Mouse (Mus musculus) ES-E14 (cell line): ENCODE measurements around the gene Tnik. TPM values are rescaled to one million over a fixed set of nuclear protein-coding genes. Genes with fewer than 3 reads are reported as not detected.

Experiments
- DNase-seq: peaks from one replicate; pipeline ENCODE4 v3.0.0-alpha.2; 2013; ENCODE audit warnings: low read depth, low spot score
- H3K27ac ChIP-seq: 2 replicates; pipeline ENCODE4 v1.5.1; 2012; ENCODE audit warnings: low read depth, mild to moderate bottlenecking, low read length, moderate library complexity, mixed read lengths; ENCODE audit not compliant: poor library complexity, insufficient read depth, severe bottlenecking
- H3K36me3 ChIP-seq: 2 replicates; pipeline ENCODE4 v1.6.1; 2012; ENCODE audit warnings: mild to moderate bottlenecking, low read length, moderate library complexity, mixed read lengths; ENCODE audit not compliant: control insufficient read depth, poor library complexity, insufficient read depth, severe bottlenecking
- H3K4me1 ChIP-seq, 2 experiments: fragments of 150-350 bp in 1 of 2; sonication (generic) in 1 of 2; 2 replicates each; pipeline ENCODE4 v1.6.1; 2012; ENCODE audit warnings: low read length in 2 of 2, mild to moderate bottlenecking in 1 of 2, mixed read lengths in 1 of 2; ENCODE audit not compliant: control insufficient read depth in 2 of 2, insufficient read depth in 2 of 2, poor library complexity in 1 of 2
- H3K4me3 ChIP-seq, 2 experiments: fragments of 150-350 bp in 1 of 2; sonication (generic) in 1 of 2; 2 replicates each; pipeline ENCODE4 v1.5.1; 2012; ENCODE audit warnings: low read length in 2 of 2, low read depth in 1 of 2, mild to moderate bottlenecking in 1 of 2, mixed read lengths in 1 of 2; ENCODE audit not compliant: insufficient read depth in 1 of 2, poor library complexity in 1 of 2, severe bottlenecking in 1 of 2
- H3K9ac ChIP-seq: 2 replicates; pipeline ENCODE4 v1.6.1; 2012; ENCODE audit warnings: low read depth, mild to moderate bottlenecking, low read length, mixed read lengths; ENCODE audit not compliant: poor library complexity, insufficient read depth, severe bottlenecking
- H3K9me3 ChIP-seq: fragments of 150-350 bp; sonication (generic); 2 replicates; pipeline ENCODE4 v1.6.1; 2012; ENCODE audit warnings: low read depth, mild to moderate bottlenecking, low read length; ENCODE audit not compliant: control insufficient read depth, insufficient read depth
- CHD2 ChIP-seq: IDR thresholded peaks from 2 replicates; pipeline ENCODE4 v1.6.1; 2014; ENCODE audit warnings: mild to moderate bottlenecking, low read depth, low read length, inconsistent platforms
- HCFC1 ChIP-seq: IDR thresholded peaks from 2 replicates; pipeline ENCODE4 v1.6.1; 2012; ENCODE audit warnings: low read length, inconsistent platforms, borderline replicate concordance; ENCODE audit not compliant: insufficient read depth
- MAFK ChIP-seq: IDR thresholded peaks from 2 replicates; pipeline ENCODE4 v1.6.1; 2014; ENCODE audit warnings: mild to moderate bottlenecking, low read depth, low read length, inconsistent platforms; ENCODE audit not compliant: insufficient read depth
- ZC3H11A ChIP-seq: IDR thresholded peaks from 2 replicates; pipeline ENCODE4 v1.6.1; 2012; ENCODE audit warnings: low read depth, mild to moderate bottlenecking, inconsistent platforms, low read length, borderline replicate concordance
- ZNF384 ChIP-seq: IDR thresholded peaks from 2 replicates; pipeline ENCODE4 v1.6.1; 2012; ENCODE audit warnings: low read depth, low read length, inconsistent platforms
- in situ Hi-C, 2 experiments: fragments of 600-800 bp; cut with MboI; formaldehyde crosslinking; loops; one replicate each; pipeline ENCODE4 v1.15.1; 2025; ENCODE audit warnings: low sequenced_read_pairs in 2 of 2, inconsistent platforms in 1 of 2; ENCODE audit not compliant: unreplicated experiment in 2 of 2
- total RNA-seq: library from RNA; depleted of rRNA; stranded (reverse); fragments of 300-350 nt; gene quantifications from 2 replicates; pipeline ENCODE4 v1.2.3, GENCODE M21; 2012

Gene Tnik
- total RNA-seq, 1 experiment = 2.6 TPM

DNA sequence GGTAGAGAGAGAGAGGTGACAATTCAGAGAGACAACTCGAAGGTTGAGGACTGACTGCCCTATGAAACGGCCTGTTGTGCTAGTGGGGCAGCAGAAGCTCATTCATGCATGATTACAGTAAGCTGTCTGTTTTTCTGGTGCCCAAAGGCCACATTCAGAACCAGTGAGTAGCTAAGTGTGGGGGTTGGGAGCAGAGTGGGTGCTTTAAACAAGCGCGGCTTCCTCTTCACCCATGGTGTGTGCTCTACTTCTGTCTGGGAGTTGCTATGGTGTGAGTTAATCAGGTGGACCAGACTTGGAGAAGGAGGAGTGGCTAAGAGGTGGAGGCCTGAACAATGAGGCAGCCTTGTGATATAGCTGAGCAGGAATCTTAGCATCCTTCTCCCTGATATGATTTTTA lies 2.2 kb downstream of the Tnik start:
- TF ChIP-seq HCFC1 (no peak), ZNF384 (no peak), CHD2 (no peak), MAFK (no peak), ZC3H11A (no peak)
- Histone ChIP-seq H3K4me1 (peaks cover 7 to 17% of the 10 kb centered on the region in 2 experiments; a peak in 2 of 4 replicates), H3K36me3 (no peaks in the 10 kb centered on the region), H3K4me3 (no peak overlapping the region), H3K27ac (no peak overlapping the region), H3K9ac (no peak overlapping the region), H3K9me3 (no peaks in the 10 kb centered on the region)
- in situ Hi-C loops = no loop called here
- DNase-seq = no peak

- in situ Hi-C loops = no loop called here
- no peak for DNase-seq
- TF ChIP-seq ZC3H11A (no peak), CHD2 (no peak), HCFC1 (no peak), MAFK (no peak), ZNF384 (no peak)
- no peak overlapping the region for H3K4me3 ChIP-seq
- H3K9ac ChIP-seq = no peak overlapping the region
- H3K4me1 ChIP-seq = peaks cover 7 to 19% of the 10 kb centered on the region in 2 experiments; a peak in 2 of 4 replicates
- no peaks in the 10 kb centered on the region for H3K9me3 ChIP-seq
- no peak overlapping the region for H3K27ac ChIP-seq
- H3K36me3 ChIP-seq = no peaks in the 10 kb centered on the region
These were observed 2.6 kb downstream of the Tnik start for GRCm38 (mm10) chr3:28265656-28266055.

DNA sequence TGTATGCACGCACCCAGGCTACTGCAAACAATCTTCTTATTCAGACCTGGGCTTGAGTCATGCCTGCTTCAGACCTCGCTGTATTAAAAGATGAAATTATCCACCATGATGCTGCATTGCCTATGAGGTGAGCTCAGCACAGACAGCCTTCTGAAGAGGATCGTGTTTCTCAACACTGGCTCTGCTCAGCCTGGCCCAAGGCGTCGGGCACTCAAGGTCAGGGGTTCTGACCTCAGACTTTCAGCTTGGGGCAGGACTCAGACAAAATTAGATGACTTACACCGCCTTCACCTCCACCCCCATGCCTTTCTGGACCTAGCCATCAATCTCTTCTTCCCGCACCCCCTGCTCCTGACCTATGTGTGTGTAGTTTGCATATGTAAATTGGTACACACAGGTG lies 4.2 kb downstream of the Tnik start:
- Histone ChIP-seq H3K4me3 (no peak overlapping the region), H3K9ac (no peak overlapping the region), H3K27ac (no peak overlapping the region), H3K36me3 (no peaks in the 10 kb centered on the region), H3K4me1 (peaks cover 3 to 19% of the 10 kb centered on the region in 2 experiments; a peak in 1 of 4 replicates), H3K9me3 (no peaks in the 10 kb centered on the region)
- in situ Hi-C loops = no loop called here
- no peak for TF ChIP-seq HCFC1
- no peak for TF ChIP-seq ZNF384
- TF ChIP-seq CHD2 = no peak
- no peak for TF ChIP-seq MAFK
- no peak for TF ChIP-seq ZC3H11A
- DNase-seq = no peak

GRCm38 (mm10) chr3:28269716-28270115 lies 6.7 kb downstream of the Tnik start:
- Histone ChIP-seq H3K36me3 (no peaks in the 10 kb centered on the region), H3K9me3 (no peaks in the 10 kb centered on the region), H3K4me1 (peaks cover 3 to 16% of the 10 kb centered on the region in 2 experiments; a peak in 1 of 4 replicates), H3K9ac (no peak overlapping the region), H3K4me3 (no peak overlapping the region), H3K27ac (no peak overlapping the region)
- in situ Hi-C loops = no loop called here
- no peak for TF ChIP-seq HCFC1
- TF ChIP-seq CHD2 = no peak
- TF ChIP-seq MAFK = no peak
- TF ChIP-seq ZNF384 = no peak
- TF ChIP-seq ZC3H11A = no peak
- DNase-seq = no peak

- peaks cover 2 to 9% of the 10 kb centered on the region in 2 experiments; a peak in 2 of 4 replicates for H3K4me1 ChIP-seq
These were observed 8.9 kb downstream of the Tnik start for GRCm38 (mm10) chr3:28271884-28272283.

More at GRCm38 (mm10) chr3:28271884-28272283, 8.9 kb downstream of the Tnik start:
- H3K9ac ChIP-seq = no peak overlapping the region
- no peak for DNase-seq
- in situ Hi-C loops = no loop called here
- no peak overlapping the region for H3K27ac ChIP-seq
- no peaks in the 10 kb centered on the region for H3K36me3 ChIP-seq
- H3K4me3 ChIP-seq = no peak overlapping the region
- H3K9me3 ChIP-seq = no peaks in the 10 kb centered on the region
- TF ChIP-seq HCFC1 = no peak
- TF ChIP-seq CHD2 = no peak
- no peak for TF ChIP-seq MAFK
- no peak for TF ChIP-seq ZC3H11A
- no peak for TF ChIP-seq ZNF384
